Mouse (Mus musculus) small intestine, adult 2 months (tissue): ENCODE results near the gene Aldh4a1. TPM values are rescaled to one million over a fixed set of nuclear protein-coding genes. Genes with fewer than 3 reads are reported as not detected.

Experiments
- H3K27ac ChIP-seq: fragments of 200-500 bp; 2 replicates; pipeline ENCODE4 v1.5.1; 2012; ENCODE audit warnings: low read depth, low read length, control low read depth, inconsistent platforms; ENCODE audit not compliant: insufficient read depth
- H3K27me3 ChIP-seq: fragments of 200-500 bp; 2 replicates; pipeline ENCODE4 v1.6.1; 2012; ENCODE audit warnings: mild to moderate bottlenecking, moderate library complexity, low read length, inconsistent platforms; ENCODE audit not compliant: control insufficient read depth, insufficient read depth
- H3K36me3 ChIP-seq: fragments of 200-500 bp; 2 replicates; pipeline ENCODE4 v1.6.1; 2012; ENCODE audit warnings: mild to moderate bottlenecking, low read length, control low read depth, inconsistent platforms; ENCODE audit not compliant: control insufficient read depth, insufficient read depth
- H3K4me1 ChIP-seq: fragments of 200-500 bp; 2 replicates; pipeline ENCODE4 v1.6.1; 2012; ENCODE audit warnings: low read length, inconsistent platforms, mixed read lengths; ENCODE audit not compliant: control insufficient read depth, insufficient read depth, insufficient read length
- H3K4me3 ChIP-seq: fragments of 200-500 bp; 2 replicates; pipeline ENCODE4 v1.5.1; 2012; ENCODE audit warnings: low read depth, mild to moderate bottlenecking, control low read depth, inconsistent platforms, low read length, moderate library complexity
- CTCF ChIP-seq: fragments of 200-500 bp; IDR thresholded peaks from 2 replicates; pipeline ENCODE4 v1.5.1; 2012; ENCODE audit warnings: low read depth, mild to moderate bottlenecking, control low read depth, inconsistent platforms, low read length, moderate library complexity, mixed read lengths; ENCODE audit not compliant: insufficient replicate concordance, insufficient read length; ENCODE audit errors: extremely low read depth
- POLR2A ChIP-seq: fragments of 200-500 bp; IDR thresholded peaks from 2 replicates; pipeline ENCODE4 v1.6.1; 2012; ENCODE audit warnings: low read depth, mild to moderate bottlenecking, control low read depth, inconsistent platforms, low read length, moderate library complexity
- WGBS: fragments of 180-500 bp; shearing (Covaris S2); methylation state at CpG from one replicate; pipeline ENCODE4 v1.1.7; 2018; 5-methylcytosine and 5-hydroxymethylcytosine counted together
- polyA plus RNA-seq: library from polyadenylated mRNA; depleted of rRNA; stranded (reverse); fragments of >200 nt; gene quantifications from 2 replicates; pipeline ENCODE4 v1.2.3, GENCODE M21; 2012

Aldh4a1 gene
- polyA plus RNA-seq, 1 experiment = 110 TPM

DNA sequence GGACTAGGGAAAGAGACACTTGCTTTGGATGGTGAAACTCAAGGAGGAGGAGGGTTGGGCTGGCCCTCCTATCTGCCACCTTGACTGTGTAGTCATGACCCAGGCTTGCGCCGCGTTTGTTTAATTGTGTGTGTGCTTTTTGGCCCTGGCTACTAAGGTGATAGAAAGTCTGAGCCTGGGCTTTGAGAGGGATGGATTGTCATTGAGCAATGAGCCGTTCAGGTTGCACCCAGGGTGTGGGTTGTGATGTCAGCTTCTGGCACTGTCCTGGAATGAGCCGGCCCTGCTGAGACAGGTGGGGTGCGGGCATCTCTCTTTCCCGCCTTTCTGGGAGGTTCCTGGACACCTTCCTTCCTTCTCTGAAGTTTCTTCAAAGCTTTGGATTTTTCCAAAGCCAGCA, 45.7 kb upstream of the Aldh4a1 start:
- H3K27ac ChIP-seq = no peak overlapping the region
- H3K36me3 ChIP-seq = no peaks in the 10 kb centered on the region
- TF ChIP-seq CTCF = no peak
- no peak for TF ChIP-seq POLR2A
- no peaks in the 10 kb centered on the region for H3K27me3 ChIP-seq
- WGBS = 24% methylated on average over 7 of the region's 7 CpGs
- peak overlapping the region; percentile 83 for H3K4me3 ChIP-seq
- H3K4me1 ChIP-seq = peaks cover 41% of the 10 kb centered on the region

DNA sequence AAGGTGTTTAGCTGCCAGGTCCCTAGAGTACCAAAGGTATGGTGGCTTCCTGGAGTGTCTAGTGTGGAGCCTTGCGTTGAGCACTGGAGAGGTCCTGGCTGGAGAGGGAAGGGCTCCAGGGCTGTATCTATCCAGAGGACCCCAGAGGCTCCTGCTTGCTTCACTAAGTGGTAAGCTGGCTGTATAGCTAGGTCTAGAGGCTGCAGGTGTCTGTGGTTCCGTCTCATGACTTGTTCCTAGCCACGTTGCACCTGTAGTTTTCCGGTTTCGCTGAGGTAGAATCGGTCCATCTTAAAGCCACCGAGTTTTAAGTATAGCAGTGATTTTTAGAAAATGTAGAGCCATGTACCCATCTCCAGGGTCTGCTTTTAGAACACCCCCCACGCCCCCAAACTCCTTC, 44.3 kb upstream of the Aldh4a1 start:
- no peaks in the 10 kb centered on the region for H3K36me3 ChIP-seq
- no peak overlapping the region for H3K4me3 ChIP-seq
- H3K27me3 ChIP-seq = no peaks in the 10 kb centered on the region
- H3K4me1 ChIP-seq = peaks cover 48% of the 10 kb centered on the region
- no peak for TF ChIP-seq POLR2A
- TF ChIP-seq CTCF = no peak
- WGBS = 33% methylated on average over 8 of the region's 8 CpGs
- no peak overlapping the region for H3K27ac ChIP-seq

DNA sequence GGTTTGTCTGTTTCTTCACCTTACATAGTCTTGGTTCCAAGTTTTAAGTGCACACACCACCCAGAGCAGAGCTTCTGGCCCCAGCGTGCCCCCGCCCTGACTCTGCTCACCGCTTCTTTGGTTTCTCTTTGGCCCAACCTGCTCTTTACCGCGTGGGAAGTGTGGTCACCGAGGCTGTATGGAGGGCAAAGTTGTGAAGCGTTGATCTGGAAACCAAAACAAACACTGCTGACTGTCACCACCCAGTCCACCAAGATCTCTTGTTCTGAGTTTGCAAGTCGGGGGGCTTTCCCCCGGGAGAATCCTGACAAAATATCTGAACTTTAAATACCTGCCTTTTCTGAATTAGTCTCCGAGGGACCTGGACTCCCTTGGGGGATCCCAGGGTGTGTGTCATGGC, 43.7 kb upstream of the Aldh4a1 start:
- Histone ChIP-seq H3K36me3 (no peaks in the 10 kb centered on the region), H3K4me1 (peaks cover 43% of the 10 kb centered on the region), H3K27ac (peak overlapping the region; percentile 49), H3K4me3 (peak overlapping the region; percentile 17; the same call in 1 of the 2 replicates), H3K27me3 (no peaks in the 10 kb centered on the region)
- WGBS = 2% methylated on average over 10 of the region's 10 CpGs
- TF ChIP-seq CTCF (no peak), POLR2A (no peak)

DNA sequence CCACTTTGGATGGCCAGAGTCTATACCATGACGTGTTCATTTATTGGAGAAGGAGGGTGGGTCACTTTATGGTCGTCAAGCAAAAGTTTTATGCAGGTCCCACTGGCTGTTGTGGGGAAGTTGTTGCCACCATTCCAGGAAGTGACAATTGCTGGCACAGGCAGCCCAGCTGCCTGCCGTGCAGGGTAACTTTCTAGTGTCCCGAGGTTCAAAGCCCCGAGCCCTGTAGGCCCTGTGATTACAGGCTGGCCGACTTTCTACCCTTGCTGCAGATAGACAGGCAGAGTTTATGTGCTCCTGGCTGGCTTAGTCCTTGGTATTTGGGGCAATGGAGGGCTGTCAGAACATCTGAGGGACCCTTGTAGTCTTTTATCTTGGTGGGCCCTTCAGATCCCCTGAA, 43.2 kb upstream of the Aldh4a1 start:
- H3K36me3 ChIP-seq = no peaks in the 10 kb centered on the region
- no peak for TF ChIP-seq POLR2A
- no peak for TF ChIP-seq CTCF
- H3K27me3 ChIP-seq = no peaks in the 10 kb centered on the region
- H3K4me1 ChIP-seq = peaks cover 42% of the 10 kb centered on the region
- 10% methylated on average over 6 of the region's 6 CpGs for WGBS
- H3K4me3 ChIP-seq = no peak overlapping the region
- H3K27ac ChIP-seq = peak overlapping the region; percentile 49

DNA sequence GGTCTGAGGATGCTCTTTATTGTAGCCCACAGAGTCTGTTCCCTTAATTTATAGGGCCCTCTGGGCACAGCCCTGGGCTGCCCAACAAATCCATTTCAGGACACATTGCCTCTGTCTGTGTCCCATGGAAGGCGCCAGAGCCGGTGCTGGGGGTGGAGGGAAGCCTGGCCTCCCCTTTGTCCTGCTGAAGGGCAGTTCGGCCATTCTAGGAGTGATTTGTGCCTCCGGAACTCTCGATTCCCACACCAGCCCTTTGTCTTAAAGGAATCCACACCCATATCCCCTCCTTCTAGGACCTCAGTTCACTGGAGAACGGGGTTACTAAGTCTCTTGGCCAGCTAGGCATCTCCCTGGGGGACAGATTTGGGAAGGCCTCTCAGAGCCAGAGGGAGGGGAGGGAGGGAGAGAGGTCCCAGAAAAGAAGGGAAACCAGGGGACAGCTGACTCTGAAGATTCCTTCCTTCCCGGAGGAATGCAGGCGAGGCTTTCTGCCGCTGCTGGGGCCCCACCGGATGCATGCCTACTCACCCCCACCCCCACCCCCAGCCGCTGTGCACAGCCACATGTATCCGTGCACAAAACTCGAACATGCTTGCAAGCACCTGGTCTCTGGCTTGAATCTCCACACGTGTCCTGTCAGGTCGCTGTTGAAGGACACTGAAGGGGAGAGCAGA, 41.9 kb upstream of the Aldh4a1 start:
- Histone ChIP-seq H3K4me1 (peaks cover 39% of the 10 kb centered on the region), H3K4me3 (peak overlapping the region; percentile 28), H3K27ac (peak overlapping the region; percentile 44), H3K27me3 (no peaks in the 10 kb centered on the region), H3K36me3 (no peaks in the 10 kb centered on the region)
- 17% methylated on average over 15 of the region's 15 CpGs for WGBS
- TF ChIP-seq POLR2A (no peak), CTCF (no peak)

DNA sequence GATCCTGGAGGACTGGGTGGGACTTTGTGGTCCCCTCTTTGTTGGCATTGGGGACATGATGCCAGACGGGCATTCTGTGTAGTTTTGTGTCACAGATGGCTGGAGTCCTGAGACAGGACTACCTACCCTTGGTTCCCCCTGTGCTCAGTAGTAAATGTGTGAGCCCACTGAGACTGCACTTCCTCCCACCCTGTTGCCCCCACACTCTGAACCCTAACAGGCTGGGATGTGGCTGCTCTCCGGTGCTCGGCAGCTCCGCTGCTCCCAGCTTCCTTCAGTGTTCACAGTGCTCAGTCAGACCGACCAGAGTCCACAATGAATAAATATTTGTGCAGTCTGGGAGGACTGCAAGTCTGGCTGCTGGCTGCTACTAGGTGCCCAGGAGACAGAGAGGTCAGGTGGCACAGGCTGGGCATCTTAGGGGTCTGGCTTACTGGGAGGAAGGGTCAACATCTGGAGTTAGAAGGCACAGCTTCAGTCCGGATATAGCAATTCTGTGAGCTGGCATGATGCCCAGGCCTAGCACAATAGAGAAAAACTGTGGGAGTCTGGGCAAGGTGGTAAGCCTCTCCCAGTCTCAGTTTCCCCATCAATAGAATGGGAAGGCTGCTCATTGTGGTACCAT, 41.1 kb upstream of the Aldh4a1 start:
- 10% methylated on average over 6 of the region's 6 CpGs for WGBS
- Histone ChIP-seq H3K27ac (peak overlapping the region; percentile 39), H3K4me3 (peak overlapping the region; percentile 28), H3K4me1 (peaks cover 43% of the 10 kb centered on the region), H3K36me3 (no peaks in the 10 kb centered on the region), H3K27me3 (no peaks in the 10 kb centered on the region)
- TF ChIP-seq CTCF = no peak
- TF ChIP-seq POLR2A = no peak

DNA sequence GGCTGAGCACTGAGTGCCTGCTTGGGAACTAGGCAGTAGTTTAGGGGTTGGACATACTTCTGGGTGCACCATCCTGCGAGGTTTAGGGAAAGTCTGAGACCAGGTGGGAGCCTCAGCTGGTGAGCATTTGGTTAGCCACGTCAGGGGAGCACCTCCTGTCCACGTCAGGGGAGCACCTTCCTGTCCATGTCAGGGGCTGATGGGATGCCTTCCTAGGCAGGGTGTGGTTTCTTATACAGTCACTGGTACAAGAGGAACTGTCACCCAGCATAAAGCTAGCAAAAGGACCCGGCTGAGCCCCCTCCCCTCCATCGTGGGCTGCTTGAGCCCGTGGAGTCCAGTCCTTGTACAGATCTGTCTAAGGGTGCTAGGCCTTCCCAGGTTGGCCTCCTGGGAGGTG, 40.3 kb upstream of the Aldh4a1 start:
- Histone ChIP-seq H3K27ac (no peak overlapping the region), H3K4me1 (peaks cover 49% of the 10 kb centered on the region), H3K4me3 (no peak overlapping the region), H3K36me3 (no peaks in the 10 kb centered on the region), H3K27me3 (no peaks in the 10 kb centered on the region)
- 68% methylated on average over 6 of the region's 6 CpGs for WGBS
- TF ChIP-seq CTCF (no peak), POLR2A (no peak)

DNA sequence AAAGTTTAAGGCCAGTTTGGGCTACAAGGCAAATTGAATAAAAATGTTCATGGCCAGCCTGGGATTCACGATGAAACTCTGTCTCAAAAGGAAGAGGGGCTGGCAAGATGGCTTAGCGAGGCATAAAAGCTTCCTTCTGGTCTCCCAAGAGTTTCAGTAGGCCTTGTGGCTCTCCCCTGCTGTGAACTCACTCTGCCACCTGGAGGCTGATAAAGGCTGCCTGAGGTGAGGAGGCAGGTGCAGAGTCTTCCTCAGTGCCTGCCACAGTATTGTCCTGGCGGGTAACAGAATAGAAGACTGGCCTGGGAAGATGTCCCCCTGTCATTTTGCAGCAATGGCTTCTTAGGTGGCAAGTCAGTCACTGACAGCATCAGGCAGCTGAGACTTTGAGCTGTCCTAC, 39.8 kb upstream of the Aldh4a1 start:
- 54% methylated on average over 3 of the region's 3 CpGs for WGBS
- H3K27ac ChIP-seq = no peak overlapping the region
- H3K36me3 ChIP-seq = no peaks in the 10 kb centered on the region
- H3K4me1 ChIP-seq = peaks cover 54% of the 10 kb centered on the region
- H3K27me3 ChIP-seq = no peaks in the 10 kb centered on the region
- no peak for TF ChIP-seq POLR2A
- TF ChIP-seq CTCF = no peak
- H3K4me3 ChIP-seq = no peak overlapping the region
